Mouse (Mus musculus) CD4-positive, CD25-positive, alpha-beta regulatory T cell, adult 4 months (primary cell): Measurements from ENCODE around the gene Atg7. TPM values are rescaled to one million over a fixed set of nuclear protein-coding genes. Genes with fewer than 3 reads are reported as not detected.

ENCODE experiments used
- ATAC-seq: one replicate; pipeline ENCODE4 v1.8.0; 2017
- polyA plus RNA-seq, 2 experiments: library from polyadenylated mRNA; unstranded; fragments of 100-300 nt; shearing (Covaris generic); gene quantifications; one replicate each; pipeline ENCODE4 v1.2.1; 2017

The Atg7 gene
- polyA plus RNA-seq, 2 experiments from 2014 or later: 26.4 to 41.8 TPM

DNA sequence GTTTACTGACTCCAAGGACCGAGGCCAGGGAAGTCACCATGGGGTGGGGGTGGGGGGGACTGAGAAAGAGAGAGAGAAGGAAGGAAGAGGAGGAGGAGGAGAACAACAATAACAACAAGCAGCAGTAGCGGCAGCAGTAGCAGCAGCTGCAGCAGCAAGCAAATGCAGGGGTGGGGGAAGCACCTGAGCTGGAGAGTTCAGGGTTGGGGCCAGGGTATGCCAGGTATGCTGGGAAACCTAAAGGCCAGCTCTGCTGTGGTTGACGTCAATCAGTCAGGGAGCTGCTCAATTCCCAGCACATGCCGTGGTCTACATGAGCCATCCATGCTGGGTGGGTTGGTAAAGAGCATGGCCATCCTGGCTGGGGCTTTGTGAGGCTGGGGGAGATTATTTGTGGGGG, 145.8 kb downstream of the Atg7 start:
- peak; percentile 51 for ATAC-seq

DNA sequence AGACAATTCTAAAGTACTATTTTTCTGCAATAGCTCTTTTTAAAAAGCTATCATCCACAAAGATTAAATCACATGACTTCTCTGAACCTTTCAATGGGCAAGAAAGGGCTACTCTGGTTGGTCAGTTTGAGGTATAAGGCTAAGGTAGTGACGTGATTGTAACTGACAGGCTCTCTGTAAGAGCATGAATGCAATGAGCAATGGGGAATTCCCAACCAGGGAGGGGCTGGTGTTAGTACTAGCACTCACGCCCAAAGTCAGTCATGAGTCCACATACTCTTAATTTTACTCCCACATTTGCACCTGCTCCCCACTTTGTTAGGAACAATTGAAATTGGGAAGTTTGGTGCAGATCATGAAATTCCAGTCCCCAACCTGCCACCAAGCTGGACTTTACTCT, 147.2 kb downstream of the Atg7 start:
- peak; percentile 82 for ATAC-seq

DNA sequence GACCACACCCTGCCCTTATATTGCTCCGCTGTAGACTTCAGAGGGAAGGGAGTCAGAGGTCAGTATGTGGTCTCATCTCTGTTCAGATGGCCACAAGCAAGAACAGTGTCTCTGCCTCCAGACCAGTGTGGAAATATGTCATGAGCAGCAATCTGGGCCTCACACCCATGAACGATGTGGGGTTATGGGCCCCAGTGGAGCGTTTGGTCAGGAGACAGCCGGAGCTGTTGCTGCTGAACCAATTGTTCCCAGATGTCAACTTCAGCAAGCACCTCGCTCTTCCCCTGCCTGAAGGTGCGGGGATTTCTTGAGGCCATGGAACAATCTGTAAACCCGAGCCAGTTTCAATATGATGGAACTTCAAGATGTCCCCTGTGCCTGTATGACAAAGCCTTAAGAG, 148.0 kb downstream of the Atg7 start:
- ATAC-seq: no peak

DNA sequence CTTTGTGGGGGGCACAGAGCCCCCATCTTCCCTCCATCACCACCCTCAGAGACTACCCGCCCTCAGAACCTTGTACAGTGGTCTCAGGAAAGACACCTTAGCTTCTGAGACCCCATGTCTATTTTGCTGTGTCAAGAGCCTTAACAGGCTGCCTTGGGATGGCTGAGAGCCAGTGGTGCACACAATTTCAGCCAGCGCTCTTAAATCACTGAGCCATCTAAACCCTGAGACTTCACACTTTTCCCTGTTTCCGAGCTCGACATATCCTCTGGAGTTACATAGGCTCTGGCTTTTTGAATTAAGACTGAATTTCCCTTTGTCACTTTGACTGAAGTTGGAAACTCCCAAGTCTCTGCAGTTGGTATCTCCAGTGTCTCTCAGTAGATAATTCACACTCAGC, 148.9 kb downstream of the Atg7 start:
- no peak for ATAC-seq

DNA sequence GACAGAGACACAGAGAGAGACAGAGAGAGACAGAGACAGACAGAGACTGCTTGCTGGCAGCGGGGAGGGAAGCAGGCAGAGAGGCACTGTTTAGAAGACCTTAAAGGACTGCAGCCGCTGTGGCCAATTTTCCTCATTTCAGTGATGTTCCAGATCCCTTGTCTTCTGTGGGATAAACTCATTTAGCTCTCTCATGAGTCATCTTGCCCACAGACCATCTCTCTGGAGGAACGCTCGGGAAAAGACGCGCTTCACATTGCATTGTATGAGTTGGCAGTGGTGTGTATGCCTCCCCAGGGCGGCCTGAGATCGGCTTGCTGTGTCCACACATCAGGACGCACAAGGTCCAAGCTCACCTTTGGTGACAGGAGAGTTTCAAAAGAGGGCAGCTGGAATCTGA, 151.8 kb downstream of the Atg7 start:
- no peak for ATAC-seq

DNA sequence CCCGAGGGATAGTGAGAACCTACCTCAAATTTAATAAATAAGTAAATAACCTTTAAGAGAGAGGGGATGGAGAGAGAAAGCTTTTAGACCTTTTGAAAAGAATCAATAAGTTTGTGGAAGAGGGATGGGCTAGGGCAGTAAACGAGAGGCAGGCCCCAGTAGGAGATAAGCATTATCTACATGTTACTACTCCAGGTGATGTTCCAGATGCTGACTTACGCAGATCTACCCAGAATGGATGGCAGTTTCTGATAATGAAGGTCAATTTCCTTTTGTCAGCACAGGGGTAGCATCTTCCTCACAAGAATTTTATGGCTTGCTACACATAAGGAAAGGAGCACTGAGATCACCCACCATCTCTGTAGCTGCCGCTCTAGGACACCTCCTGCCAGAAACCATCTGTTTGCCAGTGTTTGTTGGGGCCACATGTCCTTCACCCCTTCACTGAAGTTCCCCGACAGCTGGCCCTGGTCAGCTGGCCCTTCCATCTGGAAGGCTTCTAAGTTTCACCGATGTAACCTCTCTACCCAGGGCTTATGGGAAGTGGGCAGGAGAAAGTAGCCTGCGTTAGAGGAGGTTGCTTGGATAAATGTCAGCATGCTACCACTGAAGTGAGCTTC, 152.9 kb downstream of the Atg7 start:
- no peak for ATAC-seq

DNA sequence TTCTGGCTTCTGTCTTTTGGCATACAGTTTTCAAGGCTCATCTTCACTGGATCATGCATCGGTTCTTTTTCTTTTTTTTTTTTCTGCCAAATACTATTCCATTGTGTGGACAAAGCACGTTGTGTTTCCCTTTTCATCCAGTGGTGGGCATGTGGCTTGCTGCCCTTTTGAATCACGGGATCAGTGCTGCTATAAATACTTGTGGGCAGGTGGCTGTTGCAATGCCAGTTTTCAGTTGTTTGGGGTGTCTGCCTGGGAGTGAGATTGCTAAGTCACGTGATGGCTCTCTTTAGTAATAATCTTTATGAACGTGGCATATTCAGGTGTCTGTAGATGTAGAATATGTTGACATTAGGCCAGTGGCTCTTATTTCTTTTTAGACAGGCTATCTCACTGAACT, 155.0 kb downstream of the Atg7 start:
- no peak for ATAC-seq

DNA sequence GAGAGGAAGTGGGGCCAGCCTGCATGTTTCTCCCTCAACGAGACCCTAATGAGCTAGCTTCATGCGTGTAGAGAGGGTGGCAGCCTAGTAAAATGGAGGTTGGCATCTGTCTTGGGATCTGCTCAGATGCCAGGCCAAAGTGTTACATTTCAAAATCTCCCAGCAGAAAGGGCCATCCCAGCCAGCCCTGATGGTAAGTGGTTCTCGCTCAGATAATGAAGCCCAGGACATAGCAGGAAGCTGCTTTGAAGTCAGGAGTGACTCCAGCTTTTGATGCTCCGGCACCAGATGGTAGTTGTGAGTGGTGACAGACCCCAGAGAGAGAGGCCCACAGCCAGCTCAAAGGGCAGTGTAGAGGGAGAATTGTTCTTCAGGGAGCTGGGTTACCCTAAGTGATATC, 155.8 kb downstream of the Atg7 start:
- ATAC-seq: no peak

DNA sequence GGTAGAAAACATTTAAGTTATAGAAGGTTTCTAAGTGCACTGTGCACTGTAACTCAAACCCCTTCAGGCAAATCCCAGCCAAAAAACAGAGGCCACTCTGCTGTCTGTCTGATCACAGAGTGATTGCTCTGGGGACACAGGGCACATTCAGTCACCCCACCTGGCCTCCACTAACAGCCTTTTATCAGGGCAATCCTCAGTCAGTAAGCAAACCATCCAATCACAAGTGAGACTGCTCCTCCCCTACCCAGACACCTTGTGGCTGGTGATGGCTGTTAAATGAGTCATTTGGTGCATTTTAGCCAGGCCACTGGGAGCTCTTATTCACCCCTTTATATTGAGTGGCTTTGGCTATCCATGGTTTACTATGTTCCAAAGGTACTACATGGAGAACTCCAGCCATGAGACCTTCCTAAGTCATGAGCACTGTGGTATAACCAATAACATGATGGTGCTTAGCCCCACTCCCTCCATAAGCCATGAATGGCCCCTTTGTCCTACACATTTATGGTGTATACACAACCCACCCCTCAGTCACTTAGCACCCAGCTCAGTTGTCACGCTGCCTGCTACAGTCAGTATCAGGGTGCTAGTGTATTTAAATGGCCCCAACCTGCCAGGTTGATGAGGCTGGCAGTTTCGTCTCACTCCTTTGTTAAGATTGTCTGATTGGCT, 157.5 kb downstream of the Atg7 start:
- no peak for ATAC-seq

DNA sequence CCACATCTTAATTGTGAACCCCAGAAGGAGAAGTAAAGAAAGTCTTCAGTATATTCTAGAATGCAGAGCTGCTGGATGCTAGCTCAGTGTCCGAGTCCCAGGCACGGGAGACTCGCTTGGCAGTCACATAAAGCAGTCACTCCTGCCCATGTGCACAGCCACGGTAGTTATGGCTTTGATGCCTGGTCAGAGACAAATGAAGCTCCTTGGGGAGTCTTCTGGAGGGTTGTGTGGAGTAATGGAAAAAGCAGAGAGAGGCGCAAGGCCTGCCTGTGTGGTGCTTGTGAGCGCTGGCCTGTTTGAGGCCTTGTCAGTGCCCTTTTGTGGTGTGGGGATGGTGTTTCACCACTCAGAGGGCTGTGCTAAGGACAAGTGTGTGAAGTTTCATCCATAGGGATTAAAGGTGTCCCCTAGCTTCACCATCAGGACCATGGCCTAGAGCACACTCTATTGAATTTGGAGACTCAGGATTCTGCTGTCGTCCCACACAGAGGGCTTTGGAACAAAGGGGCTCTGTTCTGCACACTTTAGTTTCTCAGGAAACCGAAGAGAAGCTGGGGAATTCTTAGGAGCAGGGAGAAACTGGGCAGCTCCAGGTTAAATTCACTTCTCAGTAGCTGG, 161.1 kb downstream of the Atg7 start:
- ATAC-seq: no peak

DNA sequence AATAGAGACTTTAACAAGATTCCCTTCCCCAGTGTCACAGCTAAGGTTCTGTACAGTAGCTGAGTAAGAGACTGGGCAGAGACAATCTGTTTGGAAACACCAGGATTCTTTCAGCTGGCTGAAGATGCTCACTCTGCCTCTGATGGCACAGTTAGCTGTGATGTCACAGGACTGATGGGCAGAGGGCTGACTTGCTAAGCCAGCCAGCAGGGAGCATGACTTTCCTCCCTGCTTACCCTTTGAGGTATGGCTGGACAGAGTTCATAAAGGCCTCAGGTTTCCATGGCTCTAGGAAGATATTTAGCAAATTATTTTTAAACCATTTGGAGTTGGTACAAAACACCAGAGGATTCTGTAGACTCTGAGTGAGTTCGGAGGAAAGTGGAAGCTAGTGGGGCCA, 162.0 kb downstream of the Atg7 start:
- no peak for ATAC-seq

DNA sequence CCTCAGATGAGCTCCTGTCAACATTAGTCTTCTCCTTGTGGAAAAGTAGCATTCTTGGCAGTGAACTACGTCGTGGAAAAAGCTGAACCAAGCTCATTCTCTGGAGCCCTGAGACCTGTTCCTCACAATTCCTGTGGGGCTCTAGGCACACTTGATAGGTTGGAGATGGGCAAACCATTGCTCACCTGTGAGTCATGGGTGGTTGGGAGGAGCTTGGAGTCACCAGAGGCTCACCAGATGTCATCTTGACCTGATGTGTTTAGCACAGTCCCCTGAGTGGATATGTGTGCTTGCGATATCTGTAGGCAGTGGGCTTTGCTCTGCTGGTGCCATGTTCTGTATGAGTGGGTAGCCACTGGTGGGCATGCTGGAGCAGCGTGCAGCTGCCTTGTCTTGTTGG, 163.0 kb downstream of the Atg7 start:
- no peak for ATAC-seq

DNA sequence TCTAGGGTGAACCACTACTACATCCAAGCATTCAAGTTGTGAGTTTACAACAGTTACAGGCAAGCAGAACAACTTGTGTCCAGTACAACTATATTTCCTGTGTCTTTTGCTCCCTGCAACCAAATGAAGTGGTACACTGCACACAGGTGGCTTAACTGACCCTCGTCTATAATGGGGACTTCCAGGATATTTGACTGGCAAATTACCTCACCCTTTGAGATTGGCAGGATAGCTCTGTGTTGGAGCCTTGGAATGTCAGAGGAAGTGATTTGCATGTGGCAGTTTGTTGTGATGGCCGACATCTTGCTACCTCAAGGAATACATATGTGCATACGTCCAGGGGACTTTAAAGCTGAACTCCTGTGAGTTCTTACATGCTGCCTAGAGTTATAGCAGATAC, 164.6 kb downstream of the Atg7 start:
- no peak for ATAC-seq

DNA sequence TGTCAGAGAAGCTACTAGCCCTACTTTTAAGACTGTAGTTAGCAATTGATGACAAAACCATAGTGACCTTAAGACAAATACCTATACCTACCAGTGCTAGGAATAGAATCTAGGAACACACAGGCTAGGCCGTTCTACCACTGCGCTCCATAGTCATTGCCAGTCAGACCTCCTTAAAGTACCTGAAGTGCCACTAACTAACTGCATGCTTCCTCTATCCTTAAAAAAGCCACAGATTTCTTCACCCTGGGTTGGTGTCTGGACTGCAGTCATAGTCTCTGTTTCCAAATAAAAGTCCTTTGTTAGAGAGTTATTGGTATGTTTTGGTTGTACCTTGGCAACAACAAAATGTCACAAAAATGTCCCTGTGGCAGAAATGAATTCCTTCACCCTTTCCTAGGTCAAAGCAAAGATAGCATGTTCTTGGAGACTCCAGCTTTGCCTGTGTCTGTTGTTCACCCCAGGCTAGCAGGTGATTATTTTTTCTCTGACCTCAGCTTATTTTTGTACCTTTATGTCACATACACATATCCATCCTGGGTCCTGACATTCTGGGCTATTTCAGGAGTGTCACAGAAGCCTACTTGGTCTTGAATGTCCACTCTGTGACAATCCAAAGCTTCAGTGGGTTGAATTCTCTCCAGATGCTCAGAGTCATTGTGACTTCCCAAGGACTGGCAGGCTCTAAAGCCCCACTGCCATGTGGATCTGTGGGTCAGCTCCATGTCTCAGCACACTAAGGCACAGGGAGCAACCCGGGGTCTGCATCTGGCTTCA, 165.9 kb downstream of the Atg7 start:
- ATAC-seq: no peak

DNA sequence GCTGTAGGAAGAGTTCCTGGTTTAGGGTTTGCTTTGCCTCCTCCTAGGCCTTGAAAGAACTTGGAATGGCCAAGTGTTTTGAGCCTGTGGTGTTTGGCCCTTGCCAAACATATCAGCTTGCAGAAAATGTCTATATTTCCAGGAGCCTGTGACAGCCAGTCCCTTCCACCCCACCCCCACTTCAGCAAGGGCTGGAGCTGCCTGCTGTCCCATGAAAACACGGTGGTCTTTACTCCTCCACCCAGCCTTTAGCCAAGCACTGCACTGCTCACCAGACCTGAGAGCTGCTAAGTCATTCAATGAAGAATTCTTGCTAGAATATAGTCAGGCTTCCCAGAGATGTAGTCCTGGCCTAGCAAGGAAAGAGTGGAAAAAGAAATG, 166.5 kb downstream of the Atg7 start:
- ATAC-seq: no peak

DNA sequence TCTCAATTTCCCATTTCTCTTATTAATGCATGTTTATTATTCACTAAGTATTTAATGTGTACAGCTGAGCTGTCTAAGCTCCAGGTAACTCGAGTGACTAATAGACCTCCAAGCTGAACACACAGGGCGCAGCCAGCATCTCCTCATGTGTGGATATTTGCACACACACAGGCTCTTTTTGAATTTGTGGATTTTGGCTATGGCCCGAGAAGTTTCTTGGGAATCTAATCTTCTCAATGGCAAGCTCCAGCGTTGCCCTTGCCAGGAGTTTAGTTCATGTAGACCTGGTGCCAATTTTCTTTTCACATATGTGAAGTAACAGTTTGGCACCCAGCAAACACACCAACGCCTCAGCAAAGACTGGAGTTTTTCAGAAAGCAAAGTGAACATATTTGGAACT, 169.4 kb downstream of the Atg7 start:
- ATAC-seq: no peak

DNA sequence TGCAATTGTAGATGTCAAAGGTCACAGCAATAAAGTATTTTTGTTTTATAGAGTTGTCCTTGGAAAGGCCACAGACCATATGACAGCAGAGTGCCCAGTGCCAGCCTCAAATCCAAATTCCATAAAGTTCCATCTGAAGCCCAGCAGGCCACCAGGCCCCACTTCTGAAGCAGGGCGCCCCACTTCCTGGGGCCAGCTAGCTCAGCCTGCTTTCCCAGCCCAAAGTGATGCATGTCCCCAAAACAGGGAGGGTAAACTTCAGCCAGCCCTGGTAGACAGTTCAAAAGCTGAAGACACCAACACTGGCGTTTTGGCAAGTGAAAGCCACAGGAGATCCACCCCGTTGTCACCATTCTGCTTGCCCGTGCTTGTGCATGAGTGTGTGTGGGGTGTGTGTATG, 169.9 kb downstream of the Atg7 start:
- ATAC-seq: no peak

DNA sequence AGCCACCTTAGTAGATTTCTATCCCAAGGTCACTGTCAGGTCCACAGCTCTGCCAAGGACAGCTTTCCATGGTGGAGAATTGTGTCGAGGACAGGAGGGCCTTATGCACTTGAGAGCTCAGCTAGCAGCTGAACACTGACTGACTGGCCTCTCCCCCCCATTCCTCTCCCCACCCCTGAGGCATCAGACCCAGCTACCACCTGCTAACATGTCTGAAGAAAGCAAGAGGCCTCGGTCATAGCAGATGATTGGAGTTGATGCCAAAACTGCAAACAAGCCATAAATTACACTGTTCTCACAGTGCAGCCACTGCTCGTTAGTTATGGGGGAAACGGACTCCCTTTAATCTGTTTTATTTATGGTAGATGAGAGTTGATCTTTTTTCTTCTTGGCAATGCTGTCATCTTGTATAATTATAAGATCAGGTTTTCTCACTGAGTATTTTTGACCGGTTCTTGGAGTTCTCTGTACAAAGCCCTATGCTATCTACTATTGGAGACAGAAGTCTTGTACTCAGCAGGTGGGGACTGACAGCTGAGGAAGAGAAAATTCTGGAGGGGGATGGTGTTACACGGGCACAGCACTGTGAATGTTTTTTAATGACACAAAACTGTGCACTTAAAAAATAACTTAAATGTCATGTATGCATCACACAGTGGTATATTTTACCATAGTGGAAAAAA, 171.4 kb downstream of the Atg7 start:
- ATAC-seq: no peak

DNA sequence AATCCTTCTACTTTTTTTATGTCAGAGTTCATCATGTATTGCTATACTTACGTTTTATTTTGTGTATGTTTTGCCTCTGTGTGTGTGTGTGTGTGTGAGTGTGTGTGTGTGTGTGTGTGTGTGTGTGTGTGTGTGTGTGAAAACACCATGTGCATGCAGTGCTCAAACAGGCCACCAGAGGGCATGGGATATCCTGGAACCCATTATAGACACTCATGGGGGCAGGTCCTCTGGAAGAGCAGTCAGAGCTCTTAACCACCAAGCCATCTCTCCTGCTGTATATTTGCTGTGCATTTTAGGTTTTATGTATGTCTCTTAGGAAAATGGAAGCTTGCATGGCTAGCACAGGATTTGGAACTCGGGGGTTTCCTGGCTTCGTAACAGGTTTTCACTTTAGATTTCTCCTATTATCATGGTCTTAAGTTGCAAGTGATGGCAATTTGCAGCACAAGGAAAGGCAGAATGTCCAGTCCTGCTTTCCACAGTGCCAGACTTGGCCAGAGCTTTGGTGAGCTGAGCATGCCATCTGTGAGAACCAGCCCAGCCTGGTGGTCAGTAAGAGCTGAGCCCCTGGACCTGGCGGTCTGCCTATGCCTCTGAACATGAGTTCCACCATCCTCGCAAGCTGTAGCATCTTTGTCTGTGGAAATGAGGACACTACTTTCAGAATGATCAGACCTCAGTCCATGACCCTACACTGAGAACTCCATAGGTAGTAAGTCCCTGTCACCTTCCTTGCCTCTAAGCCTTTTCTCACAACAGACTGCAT, 172.2 kb downstream of the Atg7 start:
- ATAC-seq: no peak

DNA sequence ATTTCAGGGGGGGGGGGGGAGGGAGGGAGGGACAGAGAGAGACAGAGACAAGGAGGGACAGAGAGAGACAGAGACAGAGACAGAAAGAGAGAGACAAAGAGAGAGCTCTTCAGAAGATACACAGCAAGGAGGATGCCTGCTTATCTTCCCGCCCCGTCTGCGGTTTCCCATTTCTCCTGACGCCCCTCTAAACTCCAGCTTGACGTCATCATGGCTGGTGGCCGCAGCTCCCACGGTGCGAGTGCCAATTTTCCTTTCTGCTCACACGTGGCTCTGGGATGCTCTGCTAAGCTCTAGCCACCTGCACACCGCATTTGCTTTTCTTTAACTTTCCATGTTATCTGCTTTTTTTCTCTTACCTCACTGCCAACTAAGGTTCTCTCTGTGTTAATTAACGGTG, 175.1 kb downstream of the Atg7 start:
- ATAC-seq: no peak

DNA sequence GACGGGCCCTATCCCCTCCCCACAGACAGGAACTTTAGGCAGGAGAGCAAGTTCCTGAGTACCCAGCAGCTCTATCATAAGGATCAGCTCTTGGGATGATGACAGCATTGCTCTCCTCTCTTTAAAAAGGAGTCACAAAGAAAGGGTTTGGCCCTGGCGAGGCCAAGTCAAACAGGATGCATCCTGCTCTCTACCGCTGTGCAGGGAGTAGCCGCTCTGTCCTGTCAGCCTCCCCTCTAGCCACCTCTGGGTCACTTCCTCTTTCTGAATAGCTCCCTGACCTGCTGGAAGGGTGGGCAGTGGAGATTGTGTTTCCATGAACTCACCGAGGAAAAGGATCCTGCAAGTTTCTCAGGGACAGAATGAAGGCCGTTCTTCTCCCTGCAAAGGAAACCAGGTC, 175.6 kb downstream of the Atg7 start:
- no peak for ATAC-seq

DNA sequence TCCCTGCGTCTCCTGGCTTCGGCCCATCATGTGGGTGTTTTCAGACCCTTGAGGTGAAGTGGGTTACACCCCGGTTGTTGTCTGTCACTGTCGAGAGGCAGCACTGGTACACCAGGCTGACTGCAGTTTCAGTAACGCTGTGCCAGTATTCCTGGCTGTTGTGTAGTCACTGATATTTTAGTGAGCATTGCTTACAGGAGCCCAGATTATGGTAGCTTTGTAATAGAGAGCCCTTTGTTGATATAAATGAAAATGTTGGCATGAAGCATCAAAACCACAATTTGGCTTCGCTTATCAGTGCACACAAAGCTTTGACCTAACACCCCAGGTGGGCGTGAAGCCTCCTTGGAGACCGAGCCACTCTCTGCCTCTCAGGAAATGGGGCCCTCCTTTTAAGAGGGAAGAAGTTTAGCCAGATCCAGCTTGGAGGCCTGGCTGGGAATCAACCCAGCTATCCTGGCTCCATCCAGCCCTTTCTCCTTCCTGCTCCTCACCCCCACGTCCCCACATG, 177.1 kb downstream of the Atg7 start:
- no peak for ATAC-seq
